Mouse (Mus musculus) hindbrain, embryonic 14.5 days (tissue): Measurements from ENCODE around the gene Arhgef38. TPM values are rescaled to one million over a fixed set of nuclear protein-coding genes. Genes with fewer than 3 reads are reported as not detected.

Experiments
- ATAC-seq: fragments of 200-750 bp; cut with Nextera tagmentation; 2 replicates; pipeline ENCODE4 v1.8.0; 2017; ENCODE audit warnings: moderate number of reproducible peaks, mild to moderate bottlenecking, moderate TSS enrichment, moderate library complexity; ENCODE audit not compliant: low FRiP score
- DNase-seq: peaks from one replicate; pipeline ENCODE4 v3.0.0-alpha.2; 2015; ENCODE audit warnings: low spot score
- H3K27ac ChIP-seq: fragments of 300-500 bp; sonication (generic); 2 replicates; pipeline ENCODE4 v1.5.1; 2014; ENCODE audit warnings: mild to moderate bottlenecking, moderate library complexity
- H3K27me3 ChIP-seq: fragments of 300-500 bp; sonication (generic); 2 replicates; pipeline ENCODE4 v1.6.1; 2014; ENCODE audit warnings: mild to moderate bottlenecking, low read length, mixed read lengths; ENCODE audit not compliant: control insufficient read depth, insufficient read depth
- H3K36me3 ChIP-seq: fragments of 300-500 bp; sonication (generic); replicated peaks from 2 replicates; pipeline ENCODE4 v1.6.1; 2014; ENCODE audit not compliant: control insufficient read depth, insufficient read depth
- H3K4me1 ChIP-seq: fragments of 300-500 bp; sonication (generic); replicated peaks from 2 replicates; pipeline ENCODE4 v1.6.1; 2014; ENCODE audit warnings: antibody characterized with exemption, low read length, mixed read lengths; ENCODE audit not compliant: control insufficient read depth, insufficient read depth
- H3K4me2 ChIP-seq: fragments of 300-500 bp; sonication (generic); replicated peaks from 2 replicates; pipeline ENCODE4 v1.6.1; 2014; ENCODE audit warnings: mild to moderate bottlenecking, moderate library complexity
- H3K4me3 ChIP-seq: fragments of 300-500 bp; sonication (generic); replicated peaks from 2 replicates; pipeline ENCODE4 v1.5.1; 2014; ENCODE audit warnings: mild to moderate bottlenecking, low read length
- H3K9ac ChIP-seq: fragments of 300-500 bp; sonication (generic); 2 replicates; pipeline ENCODE4 v1.6.1; 2014
- H3K9me3 ChIP-seq: fragments of 300-500 bp; sonication (generic); 2 replicates; pipeline ENCODE4 v1.6.1; 2016; ENCODE audit warnings: low read length; ENCODE audit not compliant: control insufficient read depth
- WGBS: fragments of 180-500 bp; shearing (Covaris S2); extraction: QIAGEN DNeasy Blood & Tissue Kit; methylation state at CpG from one replicate; pipeline ENCODE4 v1.1.7; 2014; 5-methylcytosine and 5-hydroxymethylcytosine counted together
- polyA plus RNA-seq: library from polyadenylated mRNA; unstranded; fragments of >200 nt; fragmentation: Nextera tagmentation; extraction: Ambion mirVana; gene quantifications from 2 replicates; pipeline ENCODE4 v1.2.1, GENCODE M21; 2014

The Arhgef38 gene
- 0.04 and 0.07 TPM in 2 replicates for polyA plus RNA-seq

DNA sequence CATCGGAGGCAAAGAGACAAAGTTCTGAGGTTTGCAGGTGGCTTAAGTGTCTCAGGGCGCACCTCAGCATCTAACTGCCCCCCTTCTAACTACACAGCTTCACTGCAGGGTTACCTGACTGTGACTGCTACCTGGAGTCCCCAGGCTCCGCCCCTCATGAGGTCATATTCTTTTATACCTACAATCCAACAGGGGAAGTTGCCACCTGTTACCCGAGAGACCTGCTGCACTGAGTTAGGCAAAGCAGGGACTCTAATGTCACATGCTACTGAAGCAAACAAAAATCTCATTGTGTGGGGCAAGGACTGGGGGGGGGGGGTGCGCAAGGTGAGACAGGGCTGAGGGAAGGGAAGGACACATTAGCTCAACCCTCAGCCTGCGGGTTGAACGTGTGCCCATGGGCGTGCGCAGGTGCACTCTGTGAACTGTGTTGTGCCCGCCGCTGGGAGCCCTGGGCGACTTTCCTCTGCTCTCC, at the start of gene Arhgef38:
Gene Arhgef38, minus strand, starts transcription at position 129 of the 475 bp plus-strand sequence.
- no peak within 1 kb of the TSS for H3K4me2 ChIP-seq
- H3K27me3 ChIP-seq = no peaks in the 10 kb centered on the region
- ATAC-seq (peak; percentile 21; the same call in 1 of the 2 replicates), DNase-seq (no peak)
- H3K4me3 ChIP-seq = no peak within 1 kb of the TSS
- 69% methylated on average over 11 of the region's 12 CpGs for WGBS
- no peak within 1 kb of the TSS for H3K9ac ChIP-seq
- no peaks in the 10 kb centered on the region for H3K9me3 ChIP-seq
- no peaks in the 10 kb centered on the region for H3K36me3 ChIP-seq
- H3K4me1 ChIP-seq = no peaks in the 10 kb centered on the region
- no peak within 1 kb of the TSS for H3K27ac ChIP-seq

GRCm38 (mm10) chr3:133271887-133272286, 37.1 kb upstream of the Arhgef38 start:
- WGBS = 23% methylated on average over 3 of the region's 3 CpGs
- Histone ChIP-seq H3K4me2 (no peak overlapping the region), H3K27ac (no peak overlapping the region), H3K9ac (no peak overlapping the region), H3K4me1 (no peaks in the 10 kb centered on the region), H3K9me3 (no peaks in the 10 kb centered on the region), H3K4me3 (no peak overlapping the region), H3K36me3 (no peaks in the 10 kb centered on the region), H3K27me3 (no peaks in the 10 kb centered on the region)
- ATAC-seq = no peak
- peak; percentile 74 for DNase-seq

- Histone ChIP-seq H3K9me3 (no peaks in the 10 kb centered on the region), H3K9ac (no peak overlapping the region), H3K4me1 (no peaks in the 10 kb centered on the region), H3K27me3 (no peaks in the 10 kb centered on the region), H3K36me3 (no peaks in the 10 kb centered on the region), H3K27ac (no peak overlapping the region), H3K4me3 (no peak overlapping the region), H3K4me2 (no peak overlapping the region)
- WGBS = 89% methylated on average over 2 of the region's 2 CpGs
- ATAC-seq = 0 out of 2 replicates have a peak, but pooled peaks have one; percentile 4
- DNase-seq = no peak
These were observed 24.1 kb upstream of the Arhgef38 start for GRCm38 (mm10) chr3:133258860-133259259.

- Histone ChIP-seq H3K36me3 (no peaks in the 10 kb centered on the region), H3K9me3 (no peaks in the 10 kb centered on the region), H3K4me3 (no peak overlapping the region), H3K27me3 (no peaks in the 10 kb centered on the region), H3K4me1 (no peaks in the 10 kb centered on the region), H3K9ac (no peak overlapping the region), H3K4me2 (no peak overlapping the region), H3K27ac (no peak overlapping the region)
- DNase-seq = no peak
- 74% methylated on average over 4 of the region's 4 CpGs for WGBS
- no peak for ATAC-seq
These were observed 21.1 kb upstream of the Arhgef38 start for GRCm38 (mm10) chr3:133255842-133256241.

DNA sequence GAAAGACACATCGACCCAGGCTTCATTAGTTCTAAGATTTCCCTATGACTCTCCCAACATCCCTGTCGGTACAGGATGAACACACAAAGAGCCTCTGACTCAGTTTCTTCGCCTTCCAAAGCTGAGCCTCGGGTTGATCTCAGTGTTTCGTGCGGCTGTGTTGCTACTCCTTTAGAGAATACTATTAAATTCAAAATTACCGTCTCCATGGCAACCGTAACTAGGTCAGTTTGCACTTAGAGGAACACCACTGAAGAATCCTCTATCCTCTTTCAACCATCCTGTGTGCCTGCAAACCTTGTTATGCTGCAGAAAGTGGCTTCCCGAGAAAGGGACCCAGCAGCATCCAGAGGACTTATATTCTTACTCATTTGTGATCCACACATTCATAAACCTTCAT, 9.3 kb upstream of the Arhgef38 start:
- Histone ChIP-seq H3K4me1 (peaks cover 14% of the 10 kb centered on the region; the same call in 1 of the 2 replicates), H3K4me2 (no peak overlapping the region), H3K27ac (peak overlapping the region; percentile 40; the same call in 1 of the 2 replicates), H3K36me3 (no peaks in the 10 kb centered on the region), H3K9me3 (no peaks in the 10 kb centered on the region), H3K9ac (no peak overlapping the region), H3K27me3 (no peaks in the 10 kb centered on the region), H3K4me3 (no peak overlapping the region)
- peak; percentile 77 for DNase-seq
- WGBS = 50% methylated on average over 9 of the region's 9 CpGs
- ATAC-seq = peak; percentile 86

DNA sequence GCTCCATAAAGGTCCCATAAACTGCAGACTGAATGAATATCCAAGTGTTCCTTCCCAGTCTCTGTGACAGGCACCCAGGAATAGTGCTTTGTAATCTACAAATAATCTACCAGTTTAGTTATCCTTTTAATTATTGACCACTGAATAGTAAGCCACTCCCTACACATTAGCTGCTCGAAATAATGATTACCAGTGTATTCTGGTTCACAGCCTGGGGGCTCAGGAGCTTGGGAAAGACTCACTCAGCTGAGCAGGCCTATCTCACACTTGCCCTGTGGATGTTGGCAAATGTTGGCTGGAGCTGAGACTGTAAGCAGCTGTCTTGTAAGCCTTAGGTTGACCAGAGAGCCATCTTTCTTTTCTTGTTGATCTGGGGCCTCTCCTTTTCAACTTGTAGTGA, 7.2 kb upstream of the Arhgef38 start:
- peaks cover 14% of the 10 kb centered on the region; the same call in 1 of the 2 replicates for H3K4me1 ChIP-seq
- 74% methylated on average over 1 of the region's 1 CpGs for WGBS
- H3K27ac ChIP-seq = no peak overlapping the region
- ATAC-seq = no peak
- H3K9me3 ChIP-seq = no peaks in the 10 kb centered on the region
- no peak overlapping the region for H3K9ac ChIP-seq
- no peak overlapping the region for H3K4me3 ChIP-seq
- no peak overlapping the region for H3K4me2 ChIP-seq
- no peaks in the 10 kb centered on the region for H3K36me3 ChIP-seq
- H3K27me3 ChIP-seq = no peaks in the 10 kb centered on the region
- DNase-seq = no peak

GRCm38 (mm10) chr3:133233993-133234392, 756 bp downstream of the Arhgef38 start:
- no peaks in the 10 kb centered on the region for H3K4me1 ChIP-seq
- H3K27me3 ChIP-seq = no peaks in the 10 kb centered on the region
- H3K4me2 ChIP-seq = no peak overlapping the region
- H3K27ac ChIP-seq = no peak overlapping the region
- DNase-seq = no peak
- H3K9ac ChIP-seq = no peak overlapping the region
- no peak for ATAC-seq
- WGBS = 65% methylated on average over 9 of the region's 9 CpGs
- no peaks in the 10 kb centered on the region for H3K36me3 ChIP-seq
- no peaks in the 10 kb centered on the region for H3K9me3 ChIP-seq
- H3K4me3 ChIP-seq = no peak overlapping the region

- no peak for DNase-seq
- no peak overlapping the region for H3K27ac ChIP-seq
- no peaks in the 10 kb centered on the region for H3K4me1 ChIP-seq
- no peak overlapping the region for H3K4me2 ChIP-seq
- no peak for ATAC-seq
- no peak overlapping the region for H3K9ac ChIP-seq
- 85% methylated on average over 2 of the region's 2 CpGs for WGBS
- no peaks in the 10 kb centered on the region for H3K27me3 ChIP-seq
- H3K4me3 ChIP-seq = no peak overlapping the region
- no peaks in the 10 kb centered on the region for H3K36me3 ChIP-seq
- no peaks in the 10 kb centered on the region for H3K9me3 ChIP-seq
These were observed 4.3 kb downstream of the Arhgef38 start for GRCm38 (mm10) chr3:133230427-133230826.

- Histone ChIP-seq H3K4me1 (no peaks in the 10 kb centered on the region), H3K9me3 (no peaks in the 10 kb centered on the region), H3K36me3 (no peaks in the 10 kb centered on the region), H3K9ac (no peak overlapping the region), H3K27ac (no peak overlapping the region), H3K27me3 (no peaks in the 10 kb centered on the region), H3K4me3 (no peak overlapping the region), H3K4me2 (no peak overlapping the region)
- DNase-seq = no peak
- ATAC-seq = no peak
These were observed 5.2 kb downstream of the Arhgef38 start for GRCm38 (mm10) chr3:133229594-133229993.
